Mouse (Mus musculus) testis, postnatal 14 days (tissue): ENCODE results near the gene Cdh13.
A peak's percentile ranks its signal among the peaks of the same experiment; 100 is the strongest.

Source experiments
- DNase-seq: peaks from one replicate; pipeline ENCODE4 v3.0.0; 2021; ENCODE audit warnings: low spot score

Gene Cdh13

GRCm38 (mm10) chr8:118809660-118810059, 526.1 kb downstream of the Cdh13 start:
- DNase-seq: no peak

- no peak for DNase-seq
These were observed 531.5 kb downstream of the Cdh13 start for GRCm38 (mm10) chr8:118815055-118815454.

- DNase-seq: no peak
These were observed 543.2 kb downstream of the Cdh13 start for GRCm38 (mm10) chr8:118826761-118827160.

GRCm38 (mm10) chr8:118827726-118828125, 544.2 kb downstream of the Cdh13 start:
- no peak for DNase-seq

GRCm38 (mm10) chr8:118830291-118830690, 546.8 kb downstream of the Cdh13 start:
- no peak for DNase-seq

- DNase-seq: no peak
These were observed 547.5 kb downstream of the Cdh13 start for GRCm38 (mm10) chr8:118831026-118831425.

- no peak for DNase-seq
These were observed 555.3 kb downstream of the Cdh13 start for GRCm38 (mm10) chr8:118838801-118839200.

- DNase-seq: no peak
These were observed 562.2 kb downstream of the Cdh13 start for GRCm38 (mm10) chr8:118845690-118846089.

- no peak for DNase-seq
These were observed 564.5 kb downstream of the Cdh13 start for GRCm38 (mm10) chr8:118848021-118848420.

GRCm38 (mm10) chr8:118849515-118849914, 566.0 kb downstream of the Cdh13 start:
- no peak for DNase-seq

- peak; percentile 64 for DNase-seq
These were observed 566.8 kb downstream of the Cdh13 start for GRCm38 (mm10) chr8:118850381-118850780.

- no peak for DNase-seq
These were observed 567.8 kb downstream of the Cdh13 start for GRCm38 (mm10) chr8:118851361-118851760.

GRCm38 (mm10) chr8:118852861-118853260, 569.3 kb downstream of the Cdh13 start:
- no peak for DNase-seq

- no peak for DNase-seq
These were observed 571.1 kb downstream of the Cdh13 start for GRCm38 (mm10) chr8:118854656-118855055.

- no peak for DNase-seq
These were observed 582.8 kb downstream of the Cdh13 start for GRCm38 (mm10) chr8:118866332-118866731.

- no peak for DNase-seq
These were observed 587.2 kb downstream of the Cdh13 start for GRCm38 (mm10) chr8:118870711-118871110.

- no peak for DNase-seq
These were observed 596.6 kb downstream of the Cdh13 start for GRCm38 (mm10) chr8:118879939-118880825.

GRCm38 (mm10) chr8:118884296-118884695, 600.8 kb downstream of the Cdh13 start:
- DNase-seq: no peak

GRCm38 (mm10) chr8:118884988-118885387, 601.5 kb downstream of the Cdh13 start:
- no peak for DNase-seq

- DNase-seq: no peak
These were observed 618.9 kb downstream of the Cdh13 start for GRCm38 (mm10) chr8:118902402-118902801.

GRCm38 (mm10) chr8:118916513-118916912, 633.0 kb downstream of the Cdh13 start:
- DNase-seq: no peak

- DNase-seq: no peak
These were observed 653.9 kb downstream of the Cdh13 start for GRCm38 (mm10) chr8:118937412-118937811.

GRCm38 (mm10) chr8:118938025-118938424, 654.5 kb downstream of the Cdh13 start:
- no peak for DNase-seq
